Mouse (Mus musculus) midbrain, postnatal 0 days (tissue): ENCODE results near the gene Mon1b. TPM values are rescaled to one million over a fixed set of nuclear protein-coding genes. Genes with fewer than 3 reads are reported as not detected.

Experiments
- ATAC-seq: fragments of 200-750 bp; cut with Nextera tagmentation; 2 replicates; pipeline ENCODE4 v1.8.0; 2017; ENCODE audit warnings: moderate number of reproducible peaks, mild to moderate bottlenecking, moderate TSS enrichment, moderate library complexity; ENCODE audit not compliant: low FRiP score
- DNase-seq: peaks from one replicate; pipeline ENCODE4 v3.0.0-alpha.2; 2015; ENCODE audit warnings: low spot score
- H3K27ac ChIP-seq: fragments of 300-500 bp; sonication (generic); 2 replicates; pipeline ENCODE4 v1.5.1; 2014; ENCODE audit warnings: low read depth, mild to moderate bottlenecking, low read length, mixed read lengths
- H3K27me3 ChIP-seq: fragments of 300-500 bp; sonication (generic); 2 replicates; pipeline ENCODE4 v1.6.1; 2014; ENCODE audit warnings: low read length, control low read depth, mixed read lengths; ENCODE audit not compliant: insufficient read depth
- H3K36me3 ChIP-seq: fragments of 300-500 bp; sonication (generic); 2 replicates; pipeline ENCODE4 v1.6.1; 2014; ENCODE audit warnings: low read length, control low read depth, mixed read lengths; ENCODE audit not compliant: insufficient read depth
- H3K4me1 ChIP-seq: fragments of 300-500 bp; sonication (generic); 2 replicates; pipeline ENCODE4 v1.6.1; 2014; ENCODE audit warnings: mild to moderate bottlenecking, control low read depth, antibody characterized with exemption, low read length, mixed read lengths; ENCODE audit not compliant: insufficient read depth
- H3K4me2 ChIP-seq: fragments of 300-500 bp; sonication (generic); 2 replicates; pipeline ENCODE4 v1.6.1; 2014; ENCODE audit warnings: low read depth, mild to moderate bottlenecking, low read length, mixed read lengths; ENCODE audit not compliant: poor library complexity, severe bottlenecking
- H3K4me3 ChIP-seq: fragments of 300-500 bp; sonication (generic); 2 replicates; pipeline ENCODE4 v1.5.1; 2014; ENCODE audit warnings: low read depth, mild to moderate bottlenecking, low read length, moderate library complexity
- H3K9ac ChIP-seq: fragments of 300-500 bp; sonication (generic); replicated peaks from 2 replicates; pipeline ENCODE4 v1.6.1; 2014; ENCODE audit warnings: mild to moderate bottlenecking, low read length, moderate library complexity, mixed read lengths; ENCODE audit not compliant: poor library complexity, severe bottlenecking
- H3K9me3 ChIP-seq: fragments of 300-500 bp; sonication (generic); 2 replicates; pipeline ENCODE4 v1.6.1; 2016; ENCODE audit warnings: low read length, control low read depth
- CTCF ChIP-seq: IDR thresholded peaks from 2 replicates; pipeline ENCODE4 v1.5.1; 2016; ENCODE audit warnings: antibody characterized with exemption, mild to moderate bottlenecking
- WGBS: fragments of 180-500 bp; shearing (Covaris S2); extraction: QIAGEN DNeasy Blood & Tissue Kit; methylation state at CpG from one replicate; pipeline ENCODE4 v1.1.7; 2014; 5-methylcytosine and 5-hydroxymethylcytosine counted together
- polyA plus RNA-seq: library from polyadenylated mRNA; unstranded; fragments of >200 nt; fragmentation: Nextera tagmentation; extraction: Ambion mirVana; gene quantifications from 2 replicates; pipeline ENCODE4 v1.2.1, GENCODE M21; 2015
- total RNA-seq: library from RNA; depleted of rRNA; stranded (reverse); fragments of >200 nt; gene quantifications from 2 replicates; pipeline ENCODE4 v1.2.3, GENCODE M21; 2014; rRNA removed

Gene Mon1b
- 24.5 and 26.8 TPM in 2 replicates for total RNA-seq
- polyA plus RNA-seq, result 9.6 TPM in 2 replicates

- Histone ChIP-seq H3K4me3 (peak within 1 kb of the TSS; percentile 69), H3K36me3 (peaks cover 17% of the 10 kb centered on the region), H3K9ac (peak within 1 kb of the TSS; percentile 77), H3K27me3 (no peaks in the 10 kb centered on the region), H3K4me1 (peaks cover 8% of the 10 kb centered on the region; the same call in 1 of the 2 replicates), H3K4me2 (peak within 1 kb of the TSS; percentile 99), H3K9me3 (no peaks in the 10 kb centered on the region), H3K27ac (peak within 1 kb of the TSS; percentile 85)
- DNase-seq (peak; percentile 99), ATAC-seq (peak; percentile 99)
- under 1% methylated on average over 42 of the region's 42 CpGs for WGBS
- TF ChIP-seq CTCF, result peak; percentile 14; the same call in 1 of the 2 replicates
Measured at GRCm38 (mm10) chr8:113634670-113635591, at the start of gene Mon1b. Mon1b (plus strand) TSS chr8:113635587.

DNA sequence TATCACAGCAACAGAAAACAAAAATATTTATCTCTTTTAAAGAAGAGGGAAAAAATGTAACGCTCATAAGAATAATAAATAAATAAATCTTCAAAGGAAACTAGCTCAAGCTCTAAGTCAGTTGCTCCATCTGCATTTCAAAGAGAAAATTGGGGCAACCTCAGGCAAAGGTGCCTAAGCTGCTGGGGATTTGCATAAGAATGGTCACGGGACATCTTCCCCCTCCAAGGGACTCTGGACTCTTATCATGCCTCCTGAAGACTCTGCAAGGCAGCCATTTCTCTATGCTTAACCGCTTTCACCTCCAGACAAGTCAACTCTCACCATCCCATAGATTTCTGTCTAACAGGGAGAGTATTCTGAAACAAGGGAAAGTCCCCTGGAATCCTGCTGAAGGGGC is 37.0 kb upstream of the Mon1b start:
- TF ChIP-seq CTCF, result no peak
- Histone ChIP-seq H3K27ac (no peak overlapping the region), H3K4me1 (no peaks in the 10 kb centered on the region), H3K4me3 (no peak overlapping the region), H3K9me3 (no peaks in the 10 kb centered on the region), H3K4me2 (no peak overlapping the region), H3K27me3 (no peaks in the 10 kb centered on the region), H3K9ac (no peak overlapping the region), H3K36me3 (no peaks in the 10 kb centered on the region)
- no peak for DNase-seq
- 45% methylated on average over 3 of the region's 3 CpGs for WGBS
- ATAC-seq, result no peak

GRCm38 (mm10) chr8:113632634-113633033 is 2.8 kb upstream of the Mon1b start:
- DNase-seq, result peak; percentile 85
- Histone ChIP-seq H3K4me3 (no peak overlapping the region), H3K27me3 (no peaks in the 10 kb centered on the region), H3K9me3 (no peaks in the 10 kb centered on the region), H3K9ac (no peak overlapping the region), H3K27ac (no peak overlapping the region), H3K4me1 (peaks cover 8% of the 10 kb centered on the region; the same call in 1 of the 2 replicates), H3K4me2 (no peak overlapping the region), H3K36me3 (no peaks in the 10 kb centered on the region)
- 5% methylated on average over 3 of the region's 3 CpGs for WGBS
- no peak for ATAC-seq
- TF ChIP-seq CTCF, result peak; percentile 84

GRCm38 (mm10) chr8:113634161-113634560 is 1.2 kb upstream of the Mon1b start:
- H3K4me3 ChIP-seq, result peak overlapping the region; percentile 69
- DNase-seq, result no peak
- H3K9me3 ChIP-seq, result no peaks in the 10 kb centered on the region
- H3K4me1 ChIP-seq, result peaks cover 8% of the 10 kb centered on the region; the same call in 1 of the 2 replicates
- H3K4me2 ChIP-seq, result peak overlapping the region; percentile 57
- no peak for ATAC-seq
- peak overlapping the region; percentile 85; the same call in 1 of the 2 replicates for H3K27ac ChIP-seq
- H3K27me3 ChIP-seq, result no peaks in the 10 kb centered on the region
- 31% methylated on average over 12 of the region's 12 CpGs for WGBS
- H3K36me3 ChIP-seq, result peaks cover 10% of the 10 kb centered on the region; the same call in 1 of the 2 replicates
- H3K9ac ChIP-seq, result peak overlapping the region; percentile 45; the same call in 1 of the 2 replicates
- TF ChIP-seq CTCF, result no peak

DNA sequence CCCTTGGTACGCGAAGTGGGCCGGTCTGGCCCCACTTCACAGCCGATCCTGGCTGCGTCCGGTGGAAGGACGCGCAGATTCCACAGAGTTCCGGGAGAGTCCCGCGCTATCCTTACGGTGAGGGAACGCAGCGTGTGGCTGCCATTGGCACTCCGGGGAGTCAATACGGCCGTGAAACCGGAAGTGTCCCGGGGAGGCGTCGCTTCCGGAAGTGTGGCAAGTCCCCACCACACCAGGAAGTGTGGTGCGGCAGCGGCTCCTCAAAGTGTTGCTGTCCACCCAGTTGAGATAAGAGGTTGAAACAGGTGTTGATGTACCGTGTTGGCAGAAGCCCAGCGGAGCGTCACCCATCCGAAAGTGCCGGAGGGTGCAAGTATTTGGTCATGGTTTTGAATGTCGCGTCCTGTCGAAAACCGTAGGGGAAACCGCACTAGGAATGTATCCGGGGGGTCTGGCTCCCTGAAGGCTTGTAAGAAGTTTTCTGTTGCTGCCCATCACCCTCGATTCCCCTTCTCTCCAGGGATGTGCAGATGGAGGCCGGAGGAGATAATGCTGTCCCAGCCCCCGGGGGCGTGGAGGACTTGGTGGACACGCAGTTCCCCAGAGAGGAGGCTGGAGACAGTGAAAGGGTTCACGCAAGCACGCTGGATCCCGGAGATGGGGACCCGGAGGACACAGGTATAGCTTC is 349 bp downstream of the Mon1b start:
- H3K4me1 ChIP-seq, result peaks cover 8% of the 10 kb centered on the region; the same call in 1 of the 2 replicates
- H3K4me2 ChIP-seq, result peak overlapping the region; percentile 99
- peak; percentile 81 for ATAC-seq
- H3K4me3 ChIP-seq, result peak overlapping the region; percentile 69
- no peak; the same call in 1 of the 2 replicates for TF ChIP-seq CTCF
- H3K9me3 ChIP-seq, result no peaks in the 10 kb centered on the region
- peaks cover 24% of the 10 kb centered on the region for H3K36me3 ChIP-seq
- H3K9ac ChIP-seq, result peak overlapping the region; percentile 77
- H3K27me3 ChIP-seq, result no peaks in the 10 kb centered on the region
- H3K27ac ChIP-seq, result peak overlapping the region; percentile 85
- WGBS, result under 1% methylated on average over 44 of the region's 44 CpGs
- DNase-seq, result no peak
